Mouse (Mus musculus): ENCODE results near the gene Celsr1. TPM values are rescaled to one million over a fixed set of nuclear protein-coding genes. Genes with fewer than 3 reads are reported as not detected.
A peak's percentile ranks its signal among the peaks of the same experiment; 100 is the strongest.

The Celsr1 gene
- total and polyA plus RNA-seq, 2 experiments = 2.4 to 11.5 TPM

DNA sequence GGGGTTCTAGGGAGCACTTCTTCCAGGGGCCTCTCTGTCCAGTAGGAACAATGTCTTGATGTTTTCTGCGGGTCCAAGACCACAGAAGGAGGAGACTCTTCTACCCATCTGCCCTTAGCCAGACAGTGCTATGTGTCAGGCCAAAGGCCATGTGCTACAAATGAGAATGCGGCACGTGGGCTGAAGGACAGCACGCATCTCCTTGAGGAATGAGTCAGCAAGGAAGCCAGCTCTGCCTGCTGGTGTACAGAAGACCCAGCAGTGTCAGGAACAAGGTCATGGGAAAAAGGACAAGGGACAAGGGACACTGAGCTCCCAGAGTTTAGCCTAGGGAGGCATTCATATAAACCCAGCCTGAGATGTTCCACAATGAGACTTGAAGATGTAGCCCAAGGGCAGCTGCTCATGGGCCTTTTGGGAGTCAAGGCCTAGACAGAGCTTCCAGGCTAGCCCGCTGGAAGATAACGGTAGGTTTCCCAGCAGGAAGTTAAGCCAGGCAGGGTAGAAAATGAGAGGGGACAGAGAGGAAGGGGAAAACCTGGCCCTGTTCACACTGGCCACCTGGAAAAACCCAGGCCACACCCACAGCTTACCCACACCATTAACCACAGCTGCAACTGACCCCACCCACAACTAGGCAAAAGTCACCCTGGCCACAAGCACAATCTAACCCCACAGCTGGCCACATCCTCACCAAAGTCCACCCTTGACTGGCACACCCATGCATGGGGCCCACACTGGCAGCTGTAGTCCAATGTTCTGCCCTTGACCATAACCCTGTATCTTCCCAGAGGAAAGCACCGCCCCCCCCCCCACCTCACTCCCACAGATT is 124.7 kb downstream of the Celsr1 start:
- Histone ChIP-seq H3K36me3 (ENCODE audit: control insufficient read depth, insufficient read depth, low read length) (peaks cover 2% of the 10 kb centered on the region), H3K27ac (replicated peaks; ENCODE audit: insufficient read depth, low read depth, low read length) (no peak overlapping the region), H3K27me3 (ENCODE audit: control insufficient read depth, insufficient read depth, low read length) (no peaks in the 10 kb centered on the region), H3K4me1 (ENCODE audit: control insufficient read depth, insufficient read depth, low read length) (no peaks in the 10 kb centered on the region), H3K4me3 (ENCODE audit: insufficient read depth, low read depth, low read length) (no peak overlapping the region), H3K9ac (ENCODE audit: low read depth, low read length) (no peak overlapping the region), H3K79me2 (ENCODE audit: control insufficient read depth, insufficient read depth, low read length) (no peaks in the 10 kb centered on the region)
- no peak for DNase-seq (ENCODE audit: extremely low read depth, low read depth, low spot score)
- WGBS = 81% methylated on average over 7 of the region's 7 CpGs
- TF ChIP-seq CTCF (IDR thresholded peaks at IDR 0.05; ENCODE audit: low read depth, low read length) (no peak), POLR2A (IDR thresholded peaks at IDR 0.05; ENCODE audit: extremely low read depth, insufficient read depth, low read length) (no peak)

DNA sequence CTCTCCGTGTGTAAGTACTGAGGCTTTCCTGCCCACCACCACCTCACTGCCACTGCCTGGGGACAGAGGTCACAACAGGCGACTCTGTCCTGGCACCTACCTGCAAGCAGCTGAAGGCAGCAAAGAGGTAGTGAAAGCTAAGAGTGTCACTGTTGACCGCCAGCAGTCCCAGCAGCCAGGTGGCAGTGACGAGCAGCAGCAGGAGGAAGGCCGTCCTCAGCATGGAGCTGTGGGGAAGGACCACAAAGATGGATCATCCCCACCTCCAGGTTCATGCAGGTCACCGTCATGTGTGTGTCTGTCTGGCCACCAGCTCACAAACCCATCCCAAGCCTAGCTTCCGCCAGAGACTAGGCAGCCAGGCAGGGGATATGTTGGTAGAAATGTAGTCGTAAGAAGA is 129.8 kb downstream of the Celsr1 start:
- no peak for DNase-seq (ENCODE audit: extremely low read depth, low read depth, low spot score)
- no peak overlapping the region for H3K4me3 ChIP-seq (ENCODE audit: insufficient read depth, low read depth, low read length)
- H3K27ac ChIP-seq (replicated peaks; ENCODE audit: insufficient read depth, low read depth, low read length) = no peak overlapping the region
- no peaks in the 10 kb centered on the region for H3K79me2 ChIP-seq (ENCODE audit: control insufficient read depth, insufficient read depth, low read length)
- H3K36me3 ChIP-seq (ENCODE audit: control insufficient read depth, insufficient read depth, low read length) = no peaks in the 10 kb centered on the region; the same call in 1 of the 2 replicates
- 73% methylated on average over 8 of the region's 8 CpGs for WGBS
- H3K9ac ChIP-seq (ENCODE audit: low read depth, low read length) = no peak overlapping the region
- H3K27me3 ChIP-seq (ENCODE audit: control insufficient read depth, insufficient read depth, low read length) = no peaks in the 10 kb centered on the region
- no peak for TF ChIP-seq POLR2A (IDR thresholded peaks at IDR 0.05; ENCODE audit: extremely low read depth, insufficient read depth, low read length)
- TF ChIP-seq CTCF (IDR thresholded peaks at IDR 0.05; ENCODE audit: low read depth, low read length) = peak; percentile 47
- no peaks in the 10 kb centered on the region for H3K4me1 ChIP-seq (ENCODE audit: control insufficient read depth, insufficient read depth, low read length)

DNA sequence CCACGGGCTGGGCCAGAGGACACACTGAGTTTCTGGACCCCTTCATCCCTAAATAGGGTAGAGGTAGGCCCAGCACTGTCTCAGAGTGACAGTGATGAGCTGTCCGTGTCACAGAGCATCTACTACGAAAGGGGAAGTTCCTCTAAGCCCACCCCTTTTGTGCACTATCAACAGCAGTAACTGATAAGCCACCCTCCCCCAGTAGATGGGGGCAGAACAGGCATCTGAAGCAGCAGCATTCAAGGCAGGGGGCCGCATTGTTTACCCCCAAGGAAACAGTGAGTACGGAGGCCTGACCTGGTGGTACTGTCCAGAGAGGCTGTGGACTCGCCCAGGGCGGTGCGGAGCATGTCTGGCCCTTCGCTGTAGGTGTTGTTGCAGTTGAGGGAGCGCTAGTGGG is 131.1 kb downstream of the Celsr1 start:
- Histone ChIP-seq H3K36me3 (ENCODE audit: control insufficient read depth, insufficient read depth, low read length) (no peaks in the 10 kb centered on the region; the same call in 1 of the 2 replicates), H3K4me1 (ENCODE audit: control insufficient read depth, insufficient read depth, low read length) (no peaks in the 10 kb centered on the region), H3K9ac (ENCODE audit: low read depth, low read length) (no peak overlapping the region), H3K27ac (replicated peaks; ENCODE audit: insufficient read depth, low read depth, low read length) (no peak overlapping the region), H3K79me2 (ENCODE audit: control insufficient read depth, insufficient read depth, low read length) (no peaks in the 10 kb centered on the region), H3K4me3 (ENCODE audit: insufficient read depth, low read depth, low read length) (no peak overlapping the region), H3K27me3 (ENCODE audit: control insufficient read depth, insufficient read depth, low read length) (no peaks in the 10 kb centered on the region)
- 86% methylated on average over 10 of the region's 10 CpGs for WGBS
- no peak for TF ChIP-seq POLR2A (IDR thresholded peaks at IDR 0.05; ENCODE audit: extremely low read depth, insufficient read depth, low read length)
- no peak for DNase-seq (ENCODE audit: extremely low read depth, low read depth, low spot score)

DNA sequence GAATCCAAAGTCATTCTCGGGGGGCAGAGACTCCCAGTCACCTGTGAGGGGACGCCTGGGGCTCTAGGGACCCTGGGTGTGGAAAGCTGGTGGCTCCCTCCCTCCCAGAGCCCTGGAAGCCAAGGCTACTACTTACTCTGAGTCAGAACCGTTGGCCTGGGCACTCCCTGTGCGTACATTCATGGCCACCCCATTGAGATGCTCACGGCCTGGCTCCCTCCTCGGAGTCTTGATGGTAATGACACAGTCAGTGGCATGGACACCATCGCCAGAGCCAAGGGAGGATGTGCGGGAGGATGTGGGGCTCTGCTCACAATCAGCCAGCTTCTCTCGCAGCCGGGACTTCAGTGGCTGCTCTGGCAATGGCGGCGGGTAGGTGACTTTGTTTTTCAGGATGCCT is 132.8 kb downstream of the Celsr1 start:
- no peaks in the 10 kb centered on the region for H3K27me3 ChIP-seq (ENCODE audit: control insufficient read depth, insufficient read depth, low read length)
- no peak overlapping the region for H3K4me3 ChIP-seq (ENCODE audit: insufficient read depth, low read depth, low read length)
- no peak for DNase-seq (ENCODE audit: extremely low read depth, low read depth, low spot score)
- TF ChIP-seq CTCF (IDR thresholded peaks at IDR 0.05; ENCODE audit: low read depth, low read length) (no peak), POLR2A (IDR thresholded peaks at IDR 0.05; ENCODE audit: extremely low read depth, insufficient read depth, low read length) (no peak)
- H3K4me1 ChIP-seq (ENCODE audit: control insufficient read depth, insufficient read depth, low read length) = no peaks in the 10 kb centered on the region
- 85% methylated on average over 12 of the region's 12 CpGs for WGBS
- no peaks in the 10 kb centered on the region; the same call in 1 of the 2 replicates for H3K36me3 ChIP-seq (ENCODE audit: control insufficient read depth, insufficient read depth, low read length)
- no peaks in the 10 kb centered on the region for H3K79me2 ChIP-seq (ENCODE audit: control insufficient read depth, insufficient read depth, low read length)
- H3K9ac ChIP-seq (ENCODE audit: low read depth, low read length) = no peak overlapping the region
- no peak overlapping the region for H3K27ac ChIP-seq (replicated peaks; ENCODE audit: insufficient read depth, low read depth, low read length)

GRCm38 (mm10) chr15:85900318-85900717 is 133.3 kb downstream of the Celsr1 start:
- H3K9ac ChIP-seq (ENCODE audit: low read depth, low read length) = no peak overlapping the region
- H3K4me1 ChIP-seq (ENCODE audit: control insufficient read depth, insufficient read depth, low read length) = no peaks in the 10 kb centered on the region
- H3K27me3 ChIP-seq (ENCODE audit: control insufficient read depth, insufficient read depth, low read length) = no peaks in the 10 kb centered on the region
- H3K79me2 ChIP-seq (ENCODE audit: control insufficient read depth, insufficient read depth, low read length) = no peaks in the 10 kb centered on the region
- WGBS = 89% methylated on average over 8 of the region's 8 CpGs
- TF ChIP-seq POLR2A (IDR thresholded peaks at IDR 0.05; ENCODE audit: extremely low read depth, insufficient read depth, low read length) (no peak), CTCF (IDR thresholded peaks at IDR 0.05; ENCODE audit: low read depth, low read length) (no peak)
- no peak overlapping the region for H3K27ac ChIP-seq (replicated peaks; ENCODE audit: insufficient read depth, low read depth, low read length)
- no peak overlapping the region for H3K4me3 ChIP-seq (ENCODE audit: insufficient read depth, low read depth, low read length)
- H3K36me3 ChIP-seq (ENCODE audit: control insufficient read depth, insufficient read depth, low read length) = no peaks in the 10 kb centered on the region; the same call in 1 of the 2 replicates
- no peak for DNase-seq (ENCODE audit: extremely low read depth, low read depth, low spot score)

DNA sequence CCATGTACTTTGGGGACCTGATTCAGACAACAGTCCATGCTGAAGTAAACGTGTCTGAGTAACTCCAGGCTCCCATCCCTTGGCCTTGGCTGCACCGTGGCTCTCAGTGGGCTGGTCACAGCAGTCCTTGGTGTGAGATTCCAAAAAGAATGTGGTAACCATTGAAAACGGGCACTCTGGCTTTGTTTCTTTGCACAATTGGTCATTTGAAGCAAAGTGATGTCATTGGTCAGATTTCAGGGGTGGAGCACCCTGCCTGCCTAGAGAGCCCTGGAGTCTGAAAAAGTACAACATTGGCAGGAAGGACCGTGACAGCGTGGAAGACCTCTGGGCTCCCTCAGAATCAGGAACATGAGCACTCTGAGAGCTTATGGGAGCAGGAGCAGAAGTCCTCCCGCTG is 134.2 kb downstream of the Celsr1 start:
- Histone ChIP-seq H3K9ac (ENCODE audit: low read depth, low read length) (no peak overlapping the region), H3K79me2 (ENCODE audit: control insufficient read depth, insufficient read depth, low read length) (no peaks in the 10 kb centered on the region), H3K27me3 (ENCODE audit: control insufficient read depth, insufficient read depth, low read length) (no peaks in the 10 kb centered on the region), H3K4me1 (ENCODE audit: control insufficient read depth, insufficient read depth, low read length) (no peaks in the 10 kb centered on the region), H3K27ac (replicated peaks; ENCODE audit: insufficient read depth, low read depth, low read length) (no peak overlapping the region), H3K36me3 (ENCODE audit: control insufficient read depth, insufficient read depth, low read length) (no peaks in the 10 kb centered on the region; the same call in 1 of the 2 replicates), H3K4me3 (ENCODE audit: insufficient read depth, low read depth, low read length) (no peak overlapping the region)
- TF ChIP-seq CTCF (IDR thresholded peaks at IDR 0.05; ENCODE audit: low read depth, low read length) (no peak), POLR2A (IDR thresholded peaks at IDR 0.05; ENCODE audit: extremely low read depth, insufficient read depth, low read length) (no peak)
- DNase-seq (ENCODE audit: extremely low read depth, low read depth, low spot score) = no peak
- 68% methylated on average over 6 of the region's 6 CpGs for WGBS
